Mouse (Mus musculus) frontal cortex, adult 2 months (tissue): ENCODE results near the gene Coq7. TPM values are rescaled to one million over a fixed set of nuclear protein-coding genes. Genes with fewer than 3 reads are reported as not detected.

Experiments
- DNase-seq, 2 experiments: peaks; one replicate each; pipeline ENCODE4 v3.0.0; 2022; ENCODE audit warnings: low spot score in 1 of 2; ENCODE audit errors: extremely low spot score in 1 of 2
- polyA plus RNA-seq: library from polyadenylated mRNA; depleted of rRNA; stranded (reverse); fragments of >200 nt; gene quantifications from 2 replicates; pipeline ENCODE4 v1.2.3, GENCODE M21; 2012; rRNA removed

Gene Coq7
- polyA plus RNA-seq, result 68.3 and 72.1 TPM in 2 replicates

DNA sequence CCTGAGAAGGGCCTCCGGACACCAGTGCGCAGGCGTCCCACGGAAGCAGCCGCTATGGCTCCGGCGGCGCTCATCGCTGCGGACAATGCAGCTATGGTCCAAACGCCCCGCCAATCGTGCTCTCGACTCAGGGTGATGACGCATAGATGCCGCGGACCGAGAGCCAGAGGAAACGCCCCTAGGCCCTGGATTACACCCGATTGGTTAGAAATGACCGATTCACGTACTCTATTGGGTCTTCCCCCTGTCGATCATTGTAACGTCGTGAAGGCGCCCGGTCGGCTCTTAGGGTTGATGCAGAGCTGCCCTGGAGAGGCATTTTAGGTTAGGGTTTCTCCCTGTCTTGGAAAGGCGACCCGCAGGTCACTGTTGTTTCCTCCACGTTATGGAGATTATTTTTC lies at the start of gene Coq7:
Coq7 (minus strand) TSS at position 179 of the 401 bp plus-strand sequence.
- DNase-seq, result peak; percentile 93 to 98

- no peak for DNase-seq
Observed at GRCm38 (mm10) chr7:118579938-118580337, 46.8 kb upstream of the Coq7 start.

- no peak for DNase-seq
Observed at GRCm38 (mm10) chr7:118578269-118578668, 45.1 kb upstream of the Coq7 start.

GRCm38 (mm10) chr7:118572039-118572438 lies 38.9 kb upstream of the Coq7 start:
- DNase-seq, result no peak

DNA sequence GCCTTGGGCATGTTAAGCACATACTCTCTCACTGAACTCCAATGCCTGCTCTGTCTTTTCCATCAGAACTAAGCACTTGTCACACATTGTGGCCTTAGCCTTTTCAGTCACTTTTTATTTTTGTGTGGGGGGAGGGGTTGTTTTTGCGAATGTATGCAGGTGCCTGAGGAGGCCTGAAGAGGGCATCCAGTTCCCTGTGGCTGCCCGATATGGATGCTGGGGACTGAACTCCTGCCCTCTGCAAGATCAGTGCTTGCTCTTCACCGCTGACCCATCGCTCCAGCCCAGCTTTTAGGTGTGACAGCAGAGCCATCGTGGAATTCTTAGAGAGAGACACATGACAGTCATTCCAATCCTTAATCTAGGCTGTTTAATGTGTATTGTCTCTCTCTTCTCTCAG lies 38.2 kb upstream of the Coq7 start:
- no peak for DNase-seq

DNA sequence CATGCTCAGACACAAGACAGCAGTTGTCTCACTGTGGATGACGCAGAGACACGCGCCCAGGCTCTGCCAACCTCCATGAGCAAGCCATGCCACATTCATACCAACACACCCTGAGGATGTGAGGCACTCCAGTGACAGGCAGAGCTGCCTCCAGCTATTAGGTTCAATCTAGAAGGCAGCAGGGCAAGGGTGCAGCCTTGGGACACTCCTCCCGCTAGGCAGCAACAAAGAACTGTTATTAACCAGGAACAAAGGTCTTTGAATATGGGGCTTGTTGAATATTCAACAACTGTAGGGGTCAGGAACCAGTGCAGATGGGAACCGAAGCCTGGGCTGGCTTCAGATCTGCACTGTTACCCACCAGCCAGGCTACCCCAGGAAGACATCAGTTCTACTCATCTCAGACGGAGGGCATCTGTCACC lies 36.0 kb upstream of the Coq7 start:
- peak; percentile 41 to 42 for DNase-seq

GRCm38 (mm10) chr7:118554290-118554689 lies 21.1 kb upstream of the Coq7 start:
- DNase-seq, result no peak

GRCm38 (mm10) chr7:118553881-118554280 lies 20.7 kb upstream of the Coq7 start:
- DNase-seq, result no peak

GRCm38 (mm10) chr7:118547451-118547850 lies 14.3 kb upstream of the Coq7 start:
- no peak for DNase-seq

DNA sequence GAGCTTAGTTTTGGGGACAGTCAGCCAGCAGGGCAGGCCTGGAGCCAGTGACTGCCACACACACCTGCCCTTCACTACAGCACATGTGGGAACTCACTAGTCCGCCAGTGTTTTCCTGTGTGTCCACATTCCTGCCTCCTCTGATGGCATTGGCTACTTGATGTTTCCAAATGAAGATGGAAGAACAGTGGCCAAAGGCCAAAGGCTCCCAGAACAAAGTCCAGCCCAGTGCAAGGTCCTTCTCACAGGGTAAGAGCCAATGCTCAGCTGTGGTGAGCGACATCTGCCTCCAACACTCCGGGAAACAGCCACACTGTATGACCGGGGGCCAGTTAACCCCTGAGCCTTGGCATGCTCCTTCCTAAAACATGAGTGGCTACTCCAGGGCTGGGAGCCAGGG lies 11.0 kb upstream of the Coq7 start:
- DNase-seq, result no peak

DNA sequence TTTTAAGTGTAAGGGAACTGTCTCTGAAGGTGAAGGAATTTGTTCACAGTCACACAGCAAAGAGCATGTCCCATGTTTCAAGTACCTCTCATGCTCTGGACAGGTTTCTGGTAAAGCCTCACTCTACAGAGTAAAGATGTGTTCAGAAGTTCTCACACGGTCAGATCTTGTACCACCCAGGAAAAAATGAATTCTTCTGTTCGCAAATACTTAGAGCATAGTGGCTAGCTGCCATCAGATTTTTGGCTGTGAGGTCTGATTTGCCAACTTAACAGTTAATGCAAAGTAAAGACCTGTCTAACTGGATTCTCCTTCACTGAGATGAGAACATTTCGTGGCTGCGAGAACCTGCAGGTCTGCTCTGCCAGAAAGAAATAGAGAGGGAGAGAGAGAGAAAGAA lies 1.9 kb upstream of the Coq7 start:
- no peak for DNase-seq

- no peak for DNase-seq
Observed at GRCm38 (mm10) chr7:118534326-118534725, 1.2 kb upstream of the Coq7 start.

DNA sequence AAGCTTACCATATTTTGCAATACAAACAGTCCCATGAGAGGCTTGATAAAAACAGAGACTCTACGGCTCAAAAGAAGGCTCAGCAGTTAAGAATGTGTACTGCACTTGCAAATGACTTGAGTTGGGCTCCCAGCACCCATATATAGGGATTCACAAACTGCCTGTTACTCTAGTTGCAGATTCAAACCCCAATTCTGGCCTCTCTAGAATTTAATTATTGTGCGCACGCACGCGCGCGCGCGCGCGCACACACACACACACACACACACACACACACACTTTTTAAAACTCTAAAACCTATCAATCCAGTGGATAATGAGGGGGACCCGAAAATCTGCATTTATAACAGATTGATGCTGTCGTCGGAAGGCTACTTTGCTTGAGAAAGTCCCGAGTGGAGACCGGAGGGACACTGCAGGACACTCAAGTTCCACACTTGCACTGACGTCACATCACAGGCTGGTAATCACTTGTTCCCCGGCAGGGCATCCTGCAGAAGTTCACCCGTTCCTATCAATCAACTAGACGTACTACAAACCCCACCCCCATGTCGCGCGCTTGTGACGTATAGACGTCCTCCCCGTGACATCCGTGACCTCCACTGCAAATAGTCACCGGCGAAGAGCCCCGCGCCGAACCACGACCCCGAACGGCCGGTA lies 508 bp downstream of the Coq7 start:
- DNase-seq, result peak; percentile 95 to 99

GRCm38 (mm10) chr7:118526967-118527366 lies 6.2 kb downstream of the Coq7 start:
- DNase-seq, result no peak

DNA sequence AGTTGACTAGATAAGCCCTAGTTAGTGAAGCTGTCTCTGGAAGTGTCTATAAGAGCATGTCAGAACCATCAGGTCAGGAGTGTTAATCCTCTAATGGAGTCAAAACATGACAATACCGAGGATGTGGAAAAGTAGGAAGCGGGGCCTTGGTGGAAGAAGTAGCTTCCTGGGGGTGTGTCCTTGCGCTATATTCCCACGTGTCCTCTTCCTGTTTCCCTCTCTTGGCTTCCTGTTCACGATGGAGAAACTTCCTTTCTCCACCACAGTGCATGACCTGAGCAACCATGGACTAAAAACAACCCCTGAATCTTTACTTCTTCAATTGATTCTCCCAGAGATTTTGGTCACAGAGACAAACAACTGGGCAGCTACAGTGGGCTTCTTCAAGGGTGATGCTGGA lies 11.1 kb downstream of the Coq7 start:
- no peak for DNase-seq

DNA sequence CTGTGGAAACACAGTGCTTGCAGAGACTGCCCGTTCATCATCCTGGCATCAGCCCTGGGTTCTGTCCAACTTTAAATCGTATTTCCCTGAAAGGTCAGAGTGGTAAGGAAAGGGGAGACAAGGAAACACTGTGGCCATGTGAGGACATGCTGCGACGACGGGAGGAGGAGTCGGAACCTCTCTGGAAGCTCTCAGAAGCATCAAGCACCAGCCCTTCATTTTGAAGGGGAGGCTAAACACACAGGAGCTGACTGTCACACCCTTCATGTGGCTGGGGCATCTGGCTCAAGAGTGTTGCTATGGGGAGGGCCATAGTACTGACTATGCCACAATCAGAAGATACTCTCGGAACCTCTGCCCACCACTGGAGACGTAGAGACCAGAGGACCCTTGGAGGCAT lies 13.5 kb downstream of the Coq7 start:
- no peak for DNase-seq

- peak in 1 of 2 experiments; percentile 80 for DNase-seq
Observed at GRCm38 (mm10) chr7:118518687-118519086, 14.5 kb downstream of the Coq7 start.

DNA sequence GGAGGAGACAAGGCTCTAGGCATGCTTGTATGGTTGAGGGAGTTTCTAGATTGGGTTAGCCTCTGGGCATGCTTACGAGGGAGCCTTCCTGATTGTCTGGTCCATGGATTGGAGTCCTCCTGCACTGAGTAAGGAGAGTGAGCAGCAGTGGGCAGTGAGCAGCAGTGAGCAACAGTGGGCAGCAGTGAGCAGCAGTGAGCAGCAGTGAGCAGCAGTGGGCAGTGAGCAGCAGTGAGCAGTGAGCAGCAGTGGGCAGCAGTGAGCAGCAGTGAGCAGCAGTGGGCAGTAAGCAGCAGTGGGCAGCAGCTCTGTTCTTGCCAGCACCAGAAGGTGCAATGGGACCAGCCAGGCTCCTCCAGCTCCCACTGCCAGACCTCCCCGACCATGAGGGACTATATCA lies 15.3 kb downstream of the Coq7 start:
- no peak for DNase-seq

- DNase-seq, result no peak
Observed at GRCm38 (mm10) chr7:118508556-118508955, 24.6 kb downstream of the Coq7 start.

GRCm38 (mm10) chr7:118503844-118504243 lies 29.3 kb downstream of the Coq7 start:
- DNase-seq, result no peak

- DNase-seq, result no peak
Observed at GRCm38 (mm10) chr7:118502333-118502732, 30.8 kb downstream of the Coq7 start.

- no peak for DNase-seq
Observed at GRCm38 (mm10) chr7:118499784-118500435, 33.2 kb downstream of the Coq7 start.
